Mouse (Mus musculus): ENCODE data around the gene Tnfrsf18. TPM values are rescaled to one million over a fixed set of nuclear protein-coding genes. Genes with fewer than 3 reads are reported as not detected.

The Tnfrsf18 gene
- total RNA-seq (2017): 14.5 and 33.5 TPM in 2 replicates

GRCm38 (mm10) chr4:156026013-156026412 is at the start of gene Tnfrsf18:
TSS of gene Tnfrsf18 (plus strand) at chr4:156026164.
- ATAC-seq (replicated peaks in 1 of 2; ENCODE audit: insufficient read depth in 1 of 2, low FRiP score in 2 of 2, low TSS enrichment in 1 of 2, low read depth in 1 of 2, poor library complexity in 2 of 2, severe bottlenecking in 2 of 2): peak; percentile 68 to 81

- no peak for ATAC-seq (replicated peaks in 1 of 2; ENCODE audit: insufficient read depth in 1 of 2, low FRiP score in 2 of 2, low TSS enrichment in 1 of 2, low read depth in 1 of 2, poor library complexity in 2 of 2, severe bottlenecking in 2 of 2)
These were observed 44.4 kb upstream of the Tnfrsf18 start for GRCm38 (mm10) chr4:155981436-155982082.

GRCm38 (mm10) chr4:155983788-155984187 is 42.2 kb upstream of the Tnfrsf18 start:
- no peak for ATAC-seq (replicated peaks in 1 of 2; ENCODE audit: insufficient read depth in 1 of 2, low FRiP score in 2 of 2, low TSS enrichment in 1 of 2, low read depth in 1 of 2, poor library complexity in 2 of 2, severe bottlenecking in 2 of 2)

- ATAC-seq (replicated peaks in 1 of 2; ENCODE audit: insufficient read depth in 1 of 2, low FRiP score in 2 of 2, low TSS enrichment in 1 of 2, low read depth in 1 of 2, poor library complexity in 2 of 2, severe bottlenecking in 2 of 2): peak in 1 of 2 experiments; percentile 20; a peak in 1 of 4 replicates
These were observed 34.6 kb upstream of the Tnfrsf18 start for GRCm38 (mm10) chr4:155991211-155991907.

- no peak for ATAC-seq (replicated peaks in 1 of 2; ENCODE audit: insufficient read depth in 1 of 2, low FRiP score in 2 of 2, low TSS enrichment in 1 of 2, low read depth in 1 of 2, poor library complexity in 2 of 2, severe bottlenecking in 2 of 2)
These were observed 34.1 kb upstream of the Tnfrsf18 start for GRCm38 (mm10) chr4:155991908-155992230.

GRCm38 (mm10) chr4:155992241-155992905 is 33.6 kb upstream of the Tnfrsf18 start, which contains the start of the genes B3galt6 and Sdf4:
TSS of gene B3galt6 (minus strand) at chr4:155992649.
TSS of gene Sdf4 (plus strand) at chr4:155992872.
- ATAC-seq (replicated peaks in 1 of 2; ENCODE audit: insufficient read depth in 1 of 2, low FRiP score in 2 of 2, low TSS enrichment in 1 of 2, low read depth in 1 of 2, poor library complexity in 2 of 2, severe bottlenecking in 2 of 2): peak; percentile 77 to 78

GRCm38 (mm10) chr4:155992906-155993547 is 32.9 kb upstream of the Tnfrsf18 start:
- peak; percentile 66 to 79 for ATAC-seq (replicated peaks in 1 of 2; ENCODE audit: insufficient read depth in 1 of 2, low FRiP score in 2 of 2, low TSS enrichment in 1 of 2, low read depth in 1 of 2, poor library complexity in 2 of 2, severe bottlenecking in 2 of 2)

GRCm38 (mm10) chr4:155993606-155994005 is 32.4 kb upstream of the Tnfrsf18 start:
- no peak for ATAC-seq (replicated peaks in 1 of 2; ENCODE audit: insufficient read depth in 1 of 2, low FRiP score in 2 of 2, low TSS enrichment in 1 of 2, low read depth in 1 of 2, poor library complexity in 2 of 2, severe bottlenecking in 2 of 2)

GRCm38 (mm10) chr4:156004109-156004508 is 21.9 kb upstream of the Tnfrsf18 start:
- no peak for ATAC-seq (replicated peaks in 1 of 2; ENCODE audit: insufficient read depth in 1 of 2, low FRiP score in 2 of 2, low TSS enrichment in 1 of 2, low read depth in 1 of 2, poor library complexity in 2 of 2, severe bottlenecking in 2 of 2)

- ATAC-seq (replicated peaks in 1 of 2; ENCODE audit: insufficient read depth in 1 of 2, low FRiP score in 2 of 2, low TSS enrichment in 1 of 2, low read depth in 1 of 2, poor library complexity in 2 of 2, severe bottlenecking in 2 of 2): no peak
These were observed 17.6 kb upstream of the Tnfrsf18 start for GRCm38 (mm10) chr4:156008369-156008768.

- ATAC-seq (replicated peaks in 1 of 2; ENCODE audit: insufficient read depth in 1 of 2, low FRiP score in 2 of 2, low TSS enrichment in 1 of 2, low read depth in 1 of 2, poor library complexity in 2 of 2, severe bottlenecking in 2 of 2): no peak
These were observed 12.3 kb upstream of the Tnfrsf18 start, which contains the start of gene Tnfrsf4 for GRCm38 (mm10) chr4:156013637-156014036. TSS of gene Tnfrsf4 (plus strand) at chr4:156013843.

- ATAC-seq (replicated peaks in 1 of 2; ENCODE audit: insufficient read depth in 1 of 2, low FRiP score in 2 of 2, low TSS enrichment in 1 of 2, low read depth in 1 of 2, poor library complexity in 2 of 2, severe bottlenecking in 2 of 2): no peak
These were observed 11.5 kb upstream of the Tnfrsf18 start for GRCm38 (mm10) chr4:156014436-156014835.

- ATAC-seq (replicated peaks in 1 of 2; ENCODE audit: insufficient read depth in 1 of 2, low FRiP score in 2 of 2, low TSS enrichment in 1 of 2, low read depth in 1 of 2, poor library complexity in 2 of 2, severe bottlenecking in 2 of 2): no peak
These were observed 6.2 kb upstream of the Tnfrsf18 start for GRCm38 (mm10) chr4:156019771-156020170.

- ATAC-seq (replicated peaks in 1 of 2; ENCODE audit: insufficient read depth in 1 of 2, low FRiP score in 2 of 2, low TSS enrichment in 1 of 2, low read depth in 1 of 2, poor library complexity in 2 of 2, severe bottlenecking in 2 of 2): no peak
These were observed 4.6 kb upstream of the Tnfrsf18 start for GRCm38 (mm10) chr4:156021381-156021780.

- no peak for ATAC-seq (replicated peaks in 1 of 2; ENCODE audit: insufficient read depth in 1 of 2, low FRiP score in 2 of 2, low TSS enrichment in 1 of 2, low read depth in 1 of 2, poor library complexity in 2 of 2, severe bottlenecking in 2 of 2)
These were observed 4.0 kb upstream of the Tnfrsf18 start for GRCm38 (mm10) chr4:156021942-156022419.

- ATAC-seq (replicated peaks in 1 of 2; ENCODE audit: insufficient read depth in 1 of 2, low FRiP score in 2 of 2, low TSS enrichment in 1 of 2, low read depth in 1 of 2, poor library complexity in 2 of 2, severe bottlenecking in 2 of 2): no peak
These were observed 2.4 kb upstream of the Tnfrsf18 start for GRCm38 (mm10) chr4:156023520-156023919.

GRCm38 (mm10) chr4:156024184-156024583 is 1.8 kb upstream of the Tnfrsf18 start:
- no peak for ATAC-seq (replicated peaks in 1 of 2; ENCODE audit: insufficient read depth in 1 of 2, low FRiP score in 2 of 2, low TSS enrichment in 1 of 2, low read depth in 1 of 2, poor library complexity in 2 of 2, severe bottlenecking in 2 of 2)

- ATAC-seq (replicated peaks in 1 of 2; ENCODE audit: insufficient read depth in 1 of 2, low FRiP score in 2 of 2, low TSS enrichment in 1 of 2, low read depth in 1 of 2, poor library complexity in 2 of 2, severe bottlenecking in 2 of 2): no peak
These were observed 2.6 kb downstream of the Tnfrsf18 start for GRCm38 (mm10) chr4:156028580-156028979.
